Mouse (Mus musculus): ENCODE measurements at regions not wholly inside any gene's neighbourhood (a gene's known extent, or its start where the extent isn't known, plus 50 kb on each side); places are given as distances from the start of the nearest gene placed in this dataset.

DNA sequence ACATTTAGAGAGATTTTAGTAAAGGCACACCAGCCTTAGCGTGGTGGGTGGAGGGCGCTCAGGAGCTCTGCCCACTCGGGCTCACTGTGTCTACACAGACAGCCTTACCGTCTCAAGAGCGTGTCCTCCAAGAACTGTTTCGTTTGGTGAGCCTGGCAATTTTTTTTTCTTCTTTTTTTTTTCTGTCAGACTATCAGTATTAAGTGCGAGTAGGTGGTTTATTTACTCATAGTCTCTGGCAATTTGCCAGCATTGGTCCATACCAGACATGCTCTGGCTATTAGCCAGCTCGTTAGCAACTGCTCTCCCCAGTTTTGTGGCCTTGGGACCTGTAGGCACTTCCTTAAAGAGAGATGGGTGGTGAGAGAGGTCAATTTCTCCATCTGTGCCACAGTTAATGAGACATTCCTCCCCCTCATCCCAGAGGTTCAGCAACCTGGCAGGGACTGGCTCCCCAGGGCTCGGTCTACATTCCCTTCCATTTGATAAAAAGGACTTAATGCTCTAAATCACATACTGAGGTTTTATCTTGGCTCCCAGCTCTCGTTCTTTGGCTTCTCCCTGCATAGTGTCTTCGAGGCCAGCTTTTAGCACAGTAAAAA lies 192.9 kb upstream of the Hs6st1 start:
- TF ChIP-seq CTCF (IDR thresholded peaks at IDR 0.05; ENCODE audit: extremely low read depth, insufficient read depth, low read length), result no peak
- no peak for TF ChIP-seq POLR2A (IDR thresholded peaks at IDR 0.05; ENCODE audit: extremely low read depth, insufficient read depth, low read length)
